Mouse (Mus musculus) kidney, adult 2 months (tissue): Measurements from ENCODE around the gene Got1.

Experiments
- CTCF ChIP-seq: fragments of 200-500 bp; conservative IDR thresholded peaks from 2 replicates; pipeline ENCODE4 v1.5.1; 2011; ENCODE audit warnings: low read depth, mild to moderate bottlenecking, control low read depth, low read length, moderate library complexity, mixed read lengths; ENCODE audit not compliant: insufficient read depth, insufficient read length
- POLR2A ChIP-seq: fragments of 200-500 bp; IDR thresholded peaks from one replicate; pipeline ENCODE4 v1.6.1; 2011; ENCODE audit warnings: low read depth, low read length, control low read depth

DNA sequence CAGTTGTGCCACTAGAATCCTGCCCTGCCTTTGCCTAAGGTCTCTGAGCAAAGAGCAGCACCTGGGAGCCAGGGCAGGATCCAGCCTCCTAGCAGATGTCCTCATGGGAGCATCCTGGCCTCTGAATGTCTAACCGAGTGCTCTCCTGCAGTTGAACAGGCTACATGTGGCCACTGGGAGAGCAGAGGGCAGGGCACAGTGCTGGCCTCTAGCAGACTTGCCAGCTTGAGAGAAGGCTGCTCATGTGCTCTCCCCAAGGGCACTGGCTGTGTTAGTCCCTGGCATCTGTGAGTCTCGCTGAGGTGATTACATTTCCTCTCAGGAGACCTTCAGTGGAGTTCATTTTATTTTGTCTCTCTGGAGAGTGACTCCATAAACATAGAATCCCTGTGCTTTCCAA, 48.8 kb downstream of the Got1 start:
- TF ChIP-seq POLR2A (no peak), CTCF (no peak; the same call in 1 of the 2 replicates)
